Mouse (Mus musculus): ENCODE measurements around the gene Dnm2.

GRCm38 (mm10) chr9:21444574-21444973 is 19.9 kb downstream of the Dnm2 start:
- no peak for TF ChIP-seq CTCF (IDR thresholded peaks at IDR 0.05; ENCODE audit: borderline replicate concordance, insufficient read depth, low read depth, low read length)
- no peak for TF ChIP-seq POLR2A (IDR thresholded peaks at IDR 0.05; ENCODE audit: borderline replicate concordance, insufficient read depth, low read length)
